Mouse (Mus musculus) heart, postnatal 0 days (tissue): ENCODE data around the gene Mtmr3. TPM values are rescaled to one million over a fixed set of nuclear protein-coding genes. Genes with fewer than 3 reads are reported as not detected.

ENCODE experiments used
- ATAC-seq: fragments of 200-750 bp; cut with Nextera tagmentation; 2 replicates; pipeline ENCODE4 v1.8.0; 2017; ENCODE audit warnings: low read depth, moderate number of reproducible peaks, moderate library complexity; ENCODE audit not compliant: insufficient read depth
- DNase-seq: peaks from one replicate; pipeline ENCODE4 v3.0.0-alpha.2; 2016; ENCODE audit warnings: low spot score
- H3K27ac ChIP-seq: fragments of 300-500 bp; sonication (generic); 2 replicates; pipeline ENCODE4 v1.5.1; 2014; ENCODE audit warnings: low read depth, mild to moderate bottlenecking
- H3K27me3 ChIP-seq: fragments of 300-500 bp; sonication (generic); 2 replicates; pipeline ENCODE4 v1.6.1; 2014; ENCODE audit warnings: low read length, mixed read lengths; ENCODE audit not compliant: control insufficient read depth, insufficient read depth
- H3K36me3 ChIP-seq: fragments of 300-500 bp; sonication (generic); replicated peaks from 2 replicates; pipeline ENCODE4 v1.6.1; 2014; ENCODE audit warnings: low read length, mixed read lengths; ENCODE audit not compliant: control insufficient read depth, insufficient read depth
- H3K4me1 ChIP-seq: fragments of 300-500 bp; sonication (generic); 2 replicates; pipeline ENCODE4 v1.6.1; 2014; ENCODE audit warnings: antibody characterized with exemption; ENCODE audit not compliant: control insufficient read depth, insufficient read depth
- H3K4me2 ChIP-seq: fragments of 300-500 bp; sonication (generic); 2 replicates; pipeline ENCODE4 v1.6.1; 2014; ENCODE audit warnings: low read depth, mild to moderate bottlenecking, low read length, moderate library complexity
- H3K4me3 ChIP-seq: fragments of 300-500 bp; sonication (generic); 2 replicates; pipeline ENCODE4 v1.5.1; 2014; ENCODE audit warnings: low read depth, low read length
- H3K9ac ChIP-seq: fragments of 300-500 bp; sonication (generic); replicated peaks from 2 replicates; pipeline ENCODE4 v1.6.1; 2014; ENCODE audit warnings: low read depth, low read length, mixed read lengths
- H3K9me3 ChIP-seq: fragments of 300-500 bp; sonication (generic); replicated peaks from 2 replicates; pipeline ENCODE4 v1.6.1; 2016; ENCODE audit warnings: low read length; ENCODE audit not compliant: control insufficient read depth
- CTCF ChIP-seq: IDR thresholded peaks from 2 replicates; pipeline ENCODE4 v1.5.1; 2016; ENCODE audit warnings: antibody characterized with exemption, control low read depth, low read depth
- EP300 ChIP-seq: IDR thresholded peaks from 2 replicates; pipeline ENCODE4 v1.6.1; 2016; ENCODE audit warnings: antibody characterized with exemption, low read depth
- WGBS: fragments of 180-500 bp; shearing (Covaris S2); extraction: QIAGEN DNeasy Blood & Tissue Kit; methylation state at CpG from one replicate; pipeline ENCODE4 v1.1.7; 2014; 5-methylcytosine and 5-hydroxymethylcytosine counted together
- polyA plus RNA-seq: library from polyadenylated mRNA; unstranded; fragments of >200 nt; fragmentation: Nextera tagmentation; extraction: Ambion mirVana; gene quantifications from 2 replicates; pipeline ENCODE4 v1.2.1, GENCODE M21; 2015
- total RNA-seq: library from RNA; depleted of rRNA; stranded (reverse); fragments of >200 nt; gene quantifications from 2 replicates; pipeline ENCODE4 v1.2.3, GENCODE M21; 2014; ENCODE audit warnings: low replicate concordance

The Mtmr3 gene
- total and polyA plus RNA-seq, 2 experiments from 2014 or later: 15.1 to 53.3 TPM

GRCm38 (mm10) chr11:4471734-4472133, 122.9 kb downstream of the Mtmr3 start:
- Histone ChIP-seq H3K4me2 (no peak overlapping the region), H3K4me1 (no peaks in the 10 kb centered on the region), H3K9ac (no peak overlapping the region), H3K27ac (no peak overlapping the region), H3K9me3 (no peaks in the 10 kb centered on the region), H3K36me3 (no peaks in the 10 kb centered on the region), H3K27me3 (no peaks in the 10 kb centered on the region), H3K4me3 (no peak overlapping the region)
- WGBS: 71% methylated on average over 5 of the region's 5 CpGs
- DNase-seq (no peak), ATAC-seq (no peak)
- TF ChIP-seq EP300: no peak
- TF ChIP-seq CTCF: no peak

- no peak for TF ChIP-seq EP300
- no peak for TF ChIP-seq CTCF
- DNase-seq (no peak), ATAC-seq (no peak)
- H3K4me2 ChIP-seq: no peak overlapping the region
- no peak overlapping the region for H3K4me3 ChIP-seq
- no peak overlapping the region for H3K27ac ChIP-seq
- H3K27me3 ChIP-seq: no peaks in the 10 kb centered on the region
- no peaks in the 10 kb centered on the region for H3K36me3 ChIP-seq
- H3K9me3 ChIP-seq: no peaks in the 10 kb centered on the region
- H3K9ac ChIP-seq: no peak overlapping the region
- H3K4me1 ChIP-seq: no peaks in the 10 kb centered on the region
These were observed 123.4 kb downstream of the Mtmr3 start for GRCm38 (mm10) chr11:4471251-4471650.

- Histone ChIP-seq H3K4me3 (no peak overlapping the region), H3K9ac (no peak overlapping the region), H3K36me3 (no peaks in the 10 kb centered on the region), H3K27ac (no peak overlapping the region), H3K9me3 (no peaks in the 10 kb centered on the region), H3K4me2 (no peak overlapping the region), H3K4me1 (no peaks in the 10 kb centered on the region), H3K27me3 (no peaks in the 10 kb centered on the region)
- ATAC-seq: no peak
- WGBS: 70% methylated on average over 5 of the region's 5 CpGs
- DNase-seq: no peak
- TF ChIP-seq CTCF: no peak
- TF ChIP-seq EP300: no peak
These were observed 125.6 kb downstream of the Mtmr3 start for GRCm38 (mm10) chr11:4469091-4469490.

GRCm38 (mm10) chr11:4467436-4467835, 127.2 kb downstream of the Mtmr3 start:
- DNase-seq (no peak), ATAC-seq (no peak)
- 68% methylated on average over 1 of the region's 1 CpGs for WGBS
- no peaks in the 10 kb centered on the region for H3K9me3 ChIP-seq
- H3K27ac ChIP-seq: no peak overlapping the region
- no peaks in the 10 kb centered on the region for H3K36me3 ChIP-seq
- TF ChIP-seq CTCF (no peak), EP300 (no peak)
- no peak overlapping the region for H3K4me2 ChIP-seq
- H3K27me3 ChIP-seq: no peaks in the 10 kb centered on the region
- H3K4me1 ChIP-seq: no peaks in the 10 kb centered on the region
- no peak overlapping the region for H3K9ac ChIP-seq
- no peak overlapping the region for H3K4me3 ChIP-seq

- WGBS: 58% methylated on average over 4 of the region's 4 CpGs
- Histone ChIP-seq H3K4me3 (no peak overlapping the region), H3K9me3 (no peaks in the 10 kb centered on the region), H3K9ac (no peak overlapping the region), H3K36me3 (no peaks in the 10 kb centered on the region), H3K27me3 (no peaks in the 10 kb centered on the region), H3K4me2 (no peak overlapping the region), H3K27ac (peak overlapping the region; percentile 32), H3K4me1 (no peaks in the 10 kb centered on the region)
- DNase-seq: no peak
- ATAC-seq: 0 out of 2 replicates have a peak, but pooled peaks have one; percentile 37
- TF ChIP-seq CTCF: no peak
- TF ChIP-seq EP300: 0 out of 2 replicates have a peak, but pooled peaks have one; percentile 33
These were observed 128.5 kb downstream of the Mtmr3 start for GRCm38 (mm10) chr11:4466191-4466590.

GRCm38 (mm10) chr11:4464616-4465015, 130.0 kb downstream of the Mtmr3 start:
- H3K27ac ChIP-seq: no peak overlapping the region
- ATAC-seq: no peak
- H3K4me2 ChIP-seq: no peak overlapping the region
- H3K9me3 ChIP-seq: no peaks in the 10 kb centered on the region
- no peaks in the 10 kb centered on the region for H3K36me3 ChIP-seq
- WGBS: 86% methylated on average over 4 of the region's 4 CpGs
- H3K9ac ChIP-seq: no peak overlapping the region
- DNase-seq: no peak
- no peaks in the 10 kb centered on the region for H3K4me1 ChIP-seq
- TF ChIP-seq EP300 (no peak), CTCF (no peak)
- H3K27me3 ChIP-seq: peaks cover 4% of the 10 kb centered on the region; the same call in 1 of the 2 replicates
- no peak overlapping the region for H3K4me3 ChIP-seq
